Comparison of ENCODE assay signal across 8 mouse cellular contexts in the genomic region with DNA sequence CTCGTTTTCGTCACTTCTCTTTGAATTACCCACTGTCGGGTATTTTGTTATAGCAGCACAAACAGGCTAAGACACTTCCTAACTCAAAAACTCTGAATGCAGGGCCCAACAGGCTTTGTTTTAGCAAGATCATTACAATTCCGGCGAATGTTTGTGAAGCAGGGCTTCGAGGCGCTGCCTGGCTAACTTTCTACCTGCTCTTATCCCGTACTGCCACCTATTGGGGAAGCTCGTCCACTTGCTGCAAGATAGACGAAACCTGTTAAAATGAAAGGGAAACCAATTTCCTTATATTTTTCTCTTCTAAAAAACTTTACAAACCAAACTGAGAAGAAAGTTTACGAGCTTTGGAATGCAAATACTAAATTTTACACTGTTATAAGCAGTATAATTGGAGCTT.
DNase-seq lines count a peak whose midpoint lies in the region; ATAC-seq and TF ChIP-seq lines count a peak whose summit lies in the region.

No protein-coding gene starts in this region.

- no peak overlapping the region for H3K27ac ChIP-seq in hindbrain, embryonic 10.5 days
- H3K27ac ChIP-seq in hindbrain, embryonic 12.5 days: no peak overlapping the region
- H3K27ac ChIP-seq in brown adipose tissue, adult 24 weeks (replicated peaks; ENCODE audit: low read depth, low read length): no peak overlapping the region
- H3K27ac ChIP-seq in heart, embryonic 13.5 days (replicated peaks): no peak overlapping the region

- no peaks in the 10 kb centered on the region for H3K4me1 ChIP-seq in hindbrain, embryonic 10.5 days (replicated peaks)
- H3K4me1 ChIP-seq in hindbrain, embryonic 12.5 days: no peaks in the 10 kb centered on the region
- H3K4me1 ChIP-seq in E14TG2a.4 (replicated peaks; ENCODE audit: low read depth, low read length): peaks cover 8% of the 10 kb centered on the region; the same call in 1 of the 2 replicates
- H3K4me1 ChIP-seq in brown adipose tissue, adult 24 weeks (ENCODE audit: control insufficient read depth, insufficient read depth, insufficient read length, low read length): no peaks in the 10 kb centered on the region
- no peaks in the 10 kb centered on the region for H3K4me1 ChIP-seq in heart, embryonic 13.5 days

- H3K4me3 ChIP-seq in hindbrain, embryonic 10.5 days: no peak overlapping the region
- H3K4me3 ChIP-seq in hindbrain, embryonic 12.5 days: no peak overlapping the region
- no peak overlapping the region for H3K4me3 ChIP-seq in E14TG2a.4 (replicated peaks; ENCODE audit: low read length)
- H3K4me3 ChIP-seq in brown adipose tissue, adult 24 weeks (ENCODE audit: insufficient read depth, low read depth, low read length): 0 out of 2 replicates have a peak overlapping the region, but pooled peaks have one; percentile 18
- H3K4me3 ChIP-seq in heart, embryonic 13.5 days: no peak overlapping the region

- H3K27me3 ChIP-seq in hindbrain, embryonic 10.5 days (ENCODE audit: insufficient read depth, poor library complexity, severe bottlenecking): peaks cover 44% of the 10 kb centered on the region
- H3K27me3 ChIP-seq in hindbrain, embryonic 12.5 days: peaks cover 36% of the 10 kb centered on the region; the same call in 1 of the 2 replicates
- no peaks in the 10 kb centered on the region for H3K27me3 ChIP-seq in E14TG2a.4 (ENCODE audit: insufficient read depth, low read length)
- H3K27me3 ChIP-seq in heart, embryonic 13.5 days (replicated peaks): peaks cover 38% of the 10 kb centered on the region

- 36% methylated on average over 11 of the region's 11 CpGs for WGBS in hindbrain, embryonic 10.5 days
- 39% methylated on average over 11 of the region's 11 CpGs for WGBS in hindbrain, embryonic 12.5 days
- WGBS in heart, embryonic 13.5 days: 24% methylated on average over 11 of the region's 11 CpGs

- intact Hi-C loops in left cerebral cortex, postnatal 14 days (cut with DNase I): loop anchor here (5.0 to 10.0 kb wide), 2 partner anchors 78 to 121 kb away; no protein-coding TSS in a partner anchor

- no peaks in the 10 kb centered on the region for H3K9me3 ChIP-seq in hindbrain, embryonic 10.5 days
- no peaks in the 10 kb centered on the region for H3K9me3 ChIP-seq in hindbrain, embryonic 12.5 days (replicated peaks)
- H3K9me3 ChIP-seq in E14TG2a.4 (ENCODE audit: low read length): peaks cover 4% of the 10 kb centered on the region; the same call in 1 of the 2 replicates
- no peaks in the 10 kb centered on the region for H3K9me3 ChIP-seq in heart, embryonic 13.5 days

- DNase-seq in hindbrain, embryonic 10.5 days (ENCODE audit: low spot score): peak; percentile 20
- DNase-seq in left cerebral cortex, postnatal 14 days (ENCODE audit: low spot score in 2 of 2): peak; percentile 50 to 62
- peak; percentile 28 to 29 for DNase-seq in natural killer cell, adult 2 months (ENCODE audit: low spot score in 2 of 2)
- peak; percentile 9 to 25 for DNase-seq in thymus, postnatal 10 days (ENCODE audit: low spot score in 2 of 2)

- TF ChIP-seq CTCF in E14TG2a.4 (conservative IDR thresholded peaks at IDR 0.05; ENCODE audit: low read length): peak; percentile 31

- no peak overlapping the region for H3K9ac ChIP-seq in hindbrain, embryonic 12.5 days
- no peak overlapping the region for H3K9ac ChIP-seq in heart, embryonic 13.5 days

- H3K4me2 ChIP-seq in hindbrain, embryonic 12.5 days (replicated peaks): no peak overlapping the region
- H3K4me2 ChIP-seq in heart, embryonic 13.5 days: peak overlapping the region; percentile 38

- H3K36me3 ChIP-seq in hindbrain, embryonic 10.5 days: no peaks in the 10 kb centered on the region
- H3K36me3 ChIP-seq in hindbrain, embryonic 12.5 days: no peaks in the 10 kb centered on the region
- H3K36me3 ChIP-seq in E14TG2a.4 (ENCODE audit: insufficient read depth, low read length): no peaks in the 10 kb centered on the region
- H3K36me3 ChIP-seq in heart, embryonic 13.5 days: no peaks in the 10 kb centered on the region

- no peak for ATAC-seq in hindbrain, embryonic 12.5 days (ENCODE audit: low FRiP score)
- ATAC-seq in heart, embryonic 13.5 days (ENCODE audit: extremely low read depth, insufficient number of reproducible peaks, low FRiP score, low TSS enrichment): no peak
